Mouse (Mus musculus) neural tube, embryonic 13.5 days (tissue): ENCODE results near the gene Ppm1b. TPM values are rescaled to one million over a fixed set of nuclear protein-coding genes. Genes with fewer than 3 reads are reported as not detected.

Source experiments
- ATAC-seq: fragments of 200-750 bp; cut with Nextera tagmentation; 2 replicates; pipeline ENCODE4 v1.8.0; 2017; ENCODE audit warnings: low read depth, mild to moderate bottlenecking, moderate TSS enrichment, moderate library complexity
- H3K27ac ChIP-seq: fragments of 300-500 bp; sonication (generic); replicated peaks from 2 replicates; pipeline ENCODE4 v1.5.1; 2015; ENCODE audit warnings: moderate library complexity, mild to moderate bottlenecking, inconsistent platforms
- H3K27me3 ChIP-seq: fragments of 300-500 bp; sonication (generic); 2 replicates; pipeline ENCODE4 v1.6.1; 2015; ENCODE audit warnings: mild to moderate bottlenecking, inconsistent platforms
- H3K36me3 ChIP-seq: fragments of 300-500 bp; sonication (generic); 2 replicates; pipeline ENCODE4 v1.6.1; 2015; ENCODE audit warnings: mild to moderate bottlenecking, inconsistent platforms
- H3K4me1 ChIP-seq: fragments of 300-500 bp; sonication (generic); replicated peaks from 2 replicates; pipeline ENCODE4 v1.6.1; 2015; ENCODE audit warnings: inconsistent platforms
- H3K4me2 ChIP-seq: fragments of 300-500 bp; sonication (generic); 2 replicates; pipeline ENCODE4 v1.6.1; 2015; ENCODE audit warnings: inconsistent platforms, mild to moderate bottlenecking, moderate library complexity
- H3K4me3 ChIP-seq: fragments of 300-500 bp; sonication (generic); 2 replicates; pipeline ENCODE4 v1.5.1; 2015; ENCODE audit warnings: mild to moderate bottlenecking, inconsistent platforms
- H3K9ac ChIP-seq: fragments of 300-500 bp; sonication (generic); 2 replicates; pipeline ENCODE4 v1.6.1; 2015; ENCODE audit warnings: moderate library complexity, mild to moderate bottlenecking, inconsistent platforms
- H3K9me3 ChIP-seq: fragments of 300-500 bp; sonication (generic); 2 replicates; pipeline ENCODE4 v1.6.1; 2016; ENCODE audit warnings: inconsistent platforms
- WGBS: fragments of 180-500 bp; shearing (Covaris S2); methylation state at CpG from one replicate; pipeline ENCODE4 v1.1.7; 2015; 5-methylcytosine and 5-hydroxymethylcytosine counted together
- polyA plus RNA-seq: library from polyadenylated mRNA; unstranded; fragments of >200 nt; fragmentation: Nextera tagmentation; extraction: Ambion mirVana; gene quantifications from 2 replicates; pipeline ENCODE4 v1.2.1, GENCODE M21; 2015

Gene Ppm1b
- polyA plus RNA-seq, 1 experiment from 2014 or later, result 98.5 TPM

DNA sequence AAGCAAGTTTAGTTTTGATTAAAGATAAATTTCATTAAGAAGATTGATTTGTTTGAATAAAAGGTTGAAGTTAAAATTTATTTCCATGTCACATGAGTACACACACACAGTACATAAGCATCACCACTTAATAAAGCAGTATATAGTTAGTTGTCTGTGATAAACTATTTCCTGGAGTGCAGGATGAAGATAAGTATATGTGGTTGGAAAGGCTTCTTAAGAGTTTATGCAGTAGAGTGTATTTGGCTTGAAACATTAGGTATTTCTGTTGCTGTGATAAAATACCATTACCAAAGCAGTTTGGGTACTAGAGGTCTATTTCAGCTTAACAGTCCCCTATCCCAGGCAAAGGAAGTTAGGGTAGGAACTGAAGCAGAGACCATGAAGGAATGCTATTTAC lies 32.0 kb downstream of the Ppm1b start:
- Histone ChIP-seq H3K9me3 (no peaks in the 10 kb centered on the region), H3K27me3 (no peaks in the 10 kb centered on the region), H3K4me3 (no peak overlapping the region), H3K9ac (no peak overlapping the region), H3K27ac (no peak overlapping the region), H3K4me2 (no peak overlapping the region), H3K4me1 (peaks cover 15% of the 10 kb centered on the region), H3K36me3 (no peaks in the 10 kb centered on the region)
- ATAC-seq, result no peak

DNA sequence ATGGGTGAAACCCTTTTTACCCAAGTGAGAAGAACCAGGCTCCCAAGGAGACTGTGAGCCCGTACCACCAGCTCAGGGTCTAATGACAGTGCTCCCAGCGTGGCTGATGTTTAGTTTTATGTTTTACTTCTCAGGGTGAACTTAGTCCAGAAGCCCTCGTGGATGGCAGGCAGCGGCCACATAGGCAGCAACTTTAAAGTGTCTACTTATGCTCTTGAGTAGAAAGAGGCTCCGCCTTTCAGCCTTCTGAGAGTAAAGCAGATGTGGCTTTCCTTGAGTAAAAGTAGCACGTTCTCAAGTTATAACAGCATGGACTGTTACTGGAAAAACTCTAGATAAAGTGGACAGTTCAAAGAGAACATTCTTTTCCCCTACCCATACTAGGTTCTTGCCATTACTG lies 39.3 kb downstream of the Ppm1b start:
- H3K9me3 ChIP-seq, result no peaks in the 10 kb centered on the region
- H3K36me3 ChIP-seq, result peaks cover 11% of the 10 kb centered on the region
- no peak overlapping the region for H3K27ac ChIP-seq
- 90% methylated on average over 6 of the region's 6 CpGs for WGBS
- H3K4me2 ChIP-seq, result no peak overlapping the region
- no peak overlapping the region for H3K4me3 ChIP-seq
- H3K9ac ChIP-seq, result no peak overlapping the region
- no peaks in the 10 kb centered on the region for H3K4me1 ChIP-seq
- no peaks in the 10 kb centered on the region for H3K27me3 ChIP-seq
- ATAC-seq, result no peak

DNA sequence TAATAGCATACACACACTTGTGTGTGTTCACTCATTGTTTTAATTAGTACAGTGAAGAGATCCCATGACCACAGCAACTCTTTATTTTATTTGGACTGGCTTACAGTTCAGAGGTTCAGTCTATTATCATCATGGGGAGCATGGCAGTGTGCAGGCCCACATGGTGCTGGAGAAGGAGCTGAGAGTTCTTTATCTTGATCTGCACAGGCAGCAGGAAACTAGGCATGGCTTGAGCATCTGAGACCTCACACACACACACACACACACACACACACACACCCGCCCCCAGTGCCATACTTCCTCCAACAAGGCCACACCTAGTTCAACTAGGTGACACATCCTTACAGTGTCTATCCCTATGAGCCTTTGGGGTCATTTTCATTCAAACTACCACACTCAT lies 41.1 kb downstream of the Ppm1b start:
- Histone ChIP-seq H3K36me3 (peaks cover 11% of the 10 kb centered on the region), H3K27me3 (no peaks in the 10 kb centered on the region), H3K9ac (no peak overlapping the region), H3K27ac (no peak overlapping the region), H3K4me2 (no peak overlapping the region), H3K4me1 (no peaks in the 10 kb centered on the region), H3K4me3 (no peak overlapping the region), H3K9me3 (no peaks in the 10 kb centered on the region)
- no peak for ATAC-seq
- 87% methylated on average over 1 of the region's 1 CpGs for WGBS

DNA sequence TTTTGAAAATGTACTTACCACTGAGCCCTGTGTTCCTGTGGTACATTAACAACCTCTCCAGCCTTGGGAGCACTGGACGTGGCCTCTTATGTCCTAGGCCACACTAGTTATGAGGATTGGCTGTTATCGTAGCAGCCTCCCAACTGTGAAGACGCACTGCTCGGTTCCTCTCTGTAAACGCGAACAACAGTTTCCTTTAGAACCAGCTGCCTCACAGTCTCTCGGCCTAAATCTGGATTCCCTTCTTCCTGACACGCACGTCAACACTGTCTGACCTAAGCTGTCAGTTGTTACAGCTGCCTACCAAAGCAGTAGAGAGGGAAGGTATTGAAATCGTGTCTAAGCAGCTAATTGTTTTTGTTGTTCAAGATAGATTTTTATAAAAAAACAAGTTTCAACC lies 43.1 kb downstream of the Ppm1b start:
- ATAC-seq, result no peak
- Histone ChIP-seq H3K27me3 (no peaks in the 10 kb centered on the region), H3K4me2 (no peak overlapping the region), H3K4me1 (no peaks in the 10 kb centered on the region), H3K27ac (no peak overlapping the region), H3K9ac (no peak overlapping the region), H3K9me3 (no peaks in the 10 kb centered on the region), H3K4me3 (no peak overlapping the region), H3K36me3 (peaks cover 19% of the 10 kb centered on the region)
- WGBS, result 86% methylated on average over 10 of the region's 10 CpGs

DNA sequence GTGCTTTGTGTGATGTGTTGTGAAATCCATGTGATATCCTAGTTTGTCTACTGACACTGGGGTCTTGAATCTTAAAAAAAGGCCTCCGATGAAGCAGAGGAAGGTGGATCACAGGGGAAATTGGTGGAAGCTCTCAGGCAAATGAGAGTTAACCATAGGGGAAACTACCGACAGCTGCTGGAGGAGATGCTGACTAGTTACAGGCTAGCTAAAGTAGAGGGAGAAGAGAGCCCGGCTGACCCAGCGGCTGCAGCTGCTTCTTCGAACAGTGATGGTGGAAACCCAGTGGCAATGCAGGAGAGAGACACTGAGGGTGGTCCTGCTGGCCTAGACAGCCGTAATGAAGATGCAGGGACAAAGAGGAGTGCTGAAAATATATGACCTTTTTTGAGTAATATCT lies 56.9 kb downstream of the Ppm1b start:
- WGBS, result 81% methylated on average over 6 of the region's 6 CpGs
- Histone ChIP-seq H3K27ac (no peak overlapping the region), H3K4me2 (no peak overlapping the region)

DNA sequence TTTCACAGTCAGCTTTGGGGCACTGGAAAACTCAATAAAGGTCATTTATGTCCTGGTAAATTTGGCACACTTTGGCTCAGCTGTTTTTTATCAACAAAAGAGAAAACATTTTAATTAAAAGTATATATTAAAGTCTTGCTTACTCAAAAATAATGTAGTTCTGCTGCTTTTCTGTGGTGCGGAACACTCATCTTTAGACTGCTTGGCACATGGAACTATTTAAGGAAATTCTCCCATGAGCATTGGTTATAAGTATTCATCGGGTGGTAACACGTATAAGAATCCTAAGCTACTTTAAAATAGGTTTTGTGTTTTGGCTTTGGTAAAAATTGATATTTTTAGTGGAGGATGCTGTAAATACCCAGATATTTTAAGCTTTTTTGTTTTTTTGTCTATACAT lies 58.1 kb downstream of the Ppm1b start:
- Histone ChIP-seq H3K4me2 (no peak overlapping the region), H3K27ac (no peak overlapping the region), H3K36me3 (peaks cover 18% of the 10 kb centered on the region), H3K9me3 (no peaks in the 10 kb centered on the region), H3K27me3 (no peaks in the 10 kb centered on the region), H3K9ac (no peak overlapping the region), H3K4me1 (no peaks in the 10 kb centered on the region), H3K4me3 (no peak overlapping the region)
- ATAC-seq, result no peak
- 94% methylated on average over 3 of the region's 3 CpGs for WGBS

More for the DNA sequence above, 56.9 kb downstream of the Ppm1b start:
- no peaks in the 10 kb centered on the region for H3K4me1 ChIP-seq
- no peak for ATAC-seq
- H3K9ac ChIP-seq, result no peak overlapping the region
- no peaks in the 10 kb centered on the region for H3K9me3 ChIP-seq
- H3K27me3 ChIP-seq, result no peaks in the 10 kb centered on the region
- H3K4me3 ChIP-seq, result no peak overlapping the region
- peaks cover 18% of the 10 kb centered on the region for H3K36me3 ChIP-seq

DNA sequence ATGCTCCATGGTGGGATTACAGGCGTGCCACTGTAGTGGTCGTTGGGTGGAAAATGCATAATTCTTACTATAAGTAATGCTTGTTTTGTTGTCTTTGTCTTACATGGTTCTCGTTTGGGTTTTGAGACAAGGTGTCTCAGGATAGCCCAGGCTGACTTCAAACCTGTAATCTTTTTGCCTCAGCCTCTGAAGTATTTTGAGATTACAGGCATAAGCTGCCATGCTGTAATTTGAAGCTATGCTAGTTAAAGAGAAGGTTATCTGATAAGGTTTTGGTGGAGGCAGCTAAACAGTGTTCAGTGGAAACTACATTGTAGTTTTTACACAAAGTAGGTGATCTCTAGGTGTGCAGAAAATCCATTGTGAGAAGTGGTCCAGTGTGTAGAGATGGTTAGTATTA lies 61.8 kb downstream of the Ppm1b start:
- Histone ChIP-seq H3K27ac (no peak overlapping the region), H3K4me2 (no peak overlapping the region)
- 93% methylated on average over 3 of the region's 3 CpGs for WGBS

DNA sequence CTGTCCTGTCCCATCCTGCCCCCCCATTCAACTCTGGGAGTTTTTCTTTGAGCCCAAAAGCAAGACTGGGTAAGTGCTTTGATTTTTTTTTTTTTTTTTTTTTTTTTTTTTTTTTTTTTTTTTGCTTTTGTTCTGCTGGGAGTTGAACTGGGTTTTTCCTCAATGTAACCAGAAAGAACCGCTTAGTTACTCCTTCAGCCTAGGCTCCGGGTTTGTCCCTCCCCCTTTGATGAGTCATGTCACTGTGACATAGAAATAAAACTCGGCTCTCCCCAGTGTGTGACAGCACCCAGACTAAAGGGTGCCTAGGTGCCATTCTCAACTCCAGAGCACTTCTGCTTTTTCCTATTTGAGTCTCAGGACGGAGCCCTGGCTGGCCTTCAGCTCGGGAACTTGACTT lies 62.3 kb downstream of the Ppm1b start:
- no peaks in the 10 kb centered on the region for H3K27me3 ChIP-seq
- no peak overlapping the region for H3K4me3 ChIP-seq
- H3K9ac ChIP-seq, result no peak overlapping the region
- no peaks in the 10 kb centered on the region for H3K9me3 ChIP-seq
- no peaks in the 10 kb centered on the region for H3K36me3 ChIP-seq
- no peak for ATAC-seq
- H3K4me2 ChIP-seq, result no peak overlapping the region
- no peak overlapping the region for H3K27ac ChIP-seq
- 82% methylated on average over 5 of the region's 5 CpGs for WGBS
- no peaks in the 10 kb centered on the region for H3K4me1 ChIP-seq

More for the DNA sequence above, 61.8 kb downstream of the Ppm1b start:
- Histone ChIP-seq H3K9ac (no peak overlapping the region), H3K36me3 (no peaks in the 10 kb centered on the region), H3K27me3 (no peaks in the 10 kb centered on the region), H3K4me1 (no peaks in the 10 kb centered on the region), H3K4me3 (no peak overlapping the region), H3K9me3 (no peaks in the 10 kb centered on the region)
- ATAC-seq, result no peak

DNA sequence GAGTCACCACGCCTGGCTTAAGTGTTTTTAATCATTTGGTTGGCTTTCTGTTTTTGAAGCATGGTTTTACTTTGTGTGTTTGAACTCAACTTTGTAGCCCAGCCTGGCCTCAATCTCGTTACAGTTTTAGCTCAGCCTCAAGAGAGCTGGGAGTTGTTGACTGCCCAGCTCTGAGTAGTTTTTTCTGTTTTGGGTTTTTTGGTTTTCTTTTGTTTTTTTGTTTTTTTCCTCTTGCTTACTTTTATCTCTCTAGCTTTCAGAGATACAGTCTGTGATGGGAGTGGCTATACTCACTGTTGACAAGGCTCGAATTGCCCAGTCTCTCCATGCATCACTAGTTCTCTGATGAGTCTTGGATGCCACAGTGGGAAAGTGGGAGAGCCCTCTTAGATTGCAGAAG lies 63.8 kb downstream of the Ppm1b start:
- no peak overlapping the region for H3K9ac ChIP-seq
- no peak overlapping the region for H3K4me2 ChIP-seq
- H3K36me3 ChIP-seq, result no peaks in the 10 kb centered on the region
- WGBS, result 90% methylated on average over 3 of the region's 3 CpGs
- H3K27me3 ChIP-seq, result no peaks in the 10 kb centered on the region
- no peaks in the 10 kb centered on the region for H3K4me1 ChIP-seq
- no peak overlapping the region for H3K4me3 ChIP-seq
- no peak for ATAC-seq
- no peaks in the 10 kb centered on the region for H3K9me3 ChIP-seq
- no peak overlapping the region for H3K27ac ChIP-seq

DNA sequence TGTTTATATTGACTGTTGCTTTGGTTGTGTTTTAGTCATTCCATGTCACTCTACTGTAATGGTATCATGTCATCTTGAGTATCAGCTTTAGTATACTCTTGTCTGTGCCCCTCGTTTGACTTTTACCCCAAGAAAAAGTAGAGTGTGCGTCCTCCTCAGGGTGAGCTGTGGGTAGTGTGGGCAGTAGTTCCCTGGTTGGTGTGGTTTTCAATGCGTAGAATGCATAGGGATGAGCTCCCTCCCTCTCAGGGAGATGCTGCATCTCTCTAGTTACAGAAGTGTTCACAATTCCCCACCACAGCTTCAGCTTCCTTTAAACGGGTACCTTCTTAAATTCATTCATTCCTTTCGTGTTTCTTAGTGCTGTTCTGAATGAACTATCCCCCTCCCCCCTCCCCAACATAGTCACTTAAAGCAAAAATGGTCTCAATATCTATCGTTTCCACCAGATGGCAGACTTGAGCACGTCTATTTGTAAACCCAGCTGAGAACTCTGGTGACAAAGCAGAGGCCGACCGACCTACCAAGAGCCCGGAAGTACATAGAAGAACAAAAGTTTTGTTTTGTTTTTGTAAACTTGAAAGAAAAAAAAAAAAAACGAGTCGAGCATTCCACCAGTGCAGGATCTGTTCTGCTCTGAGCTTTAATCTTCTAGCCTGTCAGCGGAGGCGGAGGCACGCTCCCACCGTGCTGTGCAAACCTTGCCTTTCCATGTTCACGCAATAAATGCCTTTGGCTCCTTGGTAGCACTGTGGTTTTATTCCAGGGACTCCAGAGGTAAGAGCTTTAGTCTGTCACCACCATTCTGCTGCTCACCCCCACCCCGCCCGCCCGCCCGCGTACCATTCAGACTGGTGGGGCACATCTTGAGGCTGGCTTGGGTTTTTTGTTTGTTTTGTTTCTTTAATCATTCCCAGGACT lies 67.0 kb downstream of the Ppm1b start:
- H3K27ac ChIP-seq, result no peak overlapping the region
- no peaks in the 10 kb centered on the region for H3K27me3 ChIP-seq
- no peak for ATAC-seq
- no peak overlapping the region for H3K4me3 ChIP-seq
- H3K36me3 ChIP-seq, result no peaks in the 10 kb centered on the region
- H3K4me1 ChIP-seq, result no peaks in the 10 kb centered on the region
- H3K4me2 ChIP-seq, result no peak overlapping the region
- H3K9ac ChIP-seq, result no peak overlapping the region
- 64% methylated on average over 22 of the region's 22 CpGs for WGBS
- H3K9me3 ChIP-seq, result no peaks in the 10 kb centered on the region

DNA sequence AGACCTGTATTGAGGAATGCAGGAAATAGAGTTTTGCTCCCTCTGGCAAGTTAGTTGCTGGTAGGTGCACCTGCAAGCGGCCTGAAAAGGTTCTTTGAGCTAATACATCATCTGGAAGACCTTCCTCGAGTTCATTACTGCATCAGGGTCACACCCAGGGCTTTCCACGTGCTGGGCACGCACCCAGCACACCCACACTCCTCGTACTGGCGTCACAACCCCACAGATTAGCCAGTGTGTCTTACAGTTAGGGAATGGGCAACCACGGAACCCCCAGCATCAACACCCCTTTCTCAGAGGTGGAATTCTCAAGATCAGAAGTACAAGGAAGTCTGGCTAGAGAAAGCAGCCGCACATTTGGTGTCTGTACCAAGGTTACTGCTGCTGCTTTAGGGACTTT lies 67.7 kb downstream of the Ppm1b start:
- H3K4me3 ChIP-seq, result no peak overlapping the region
- ATAC-seq, result no peak
- no peaks in the 10 kb centered on the region for H3K27me3 ChIP-seq
- no peaks in the 10 kb centered on the region for H3K9me3 ChIP-seq
- 92% methylated on average over 8 of the region's 8 CpGs for WGBS
- no peaks in the 10 kb centered on the region for H3K36me3 ChIP-seq
- H3K9ac ChIP-seq, result no peak overlapping the region
- H3K4me2 ChIP-seq, result no peak overlapping the region
- no peaks in the 10 kb centered on the region for H3K4me1 ChIP-seq
- H3K27ac ChIP-seq, result no peak overlapping the region

DNA sequence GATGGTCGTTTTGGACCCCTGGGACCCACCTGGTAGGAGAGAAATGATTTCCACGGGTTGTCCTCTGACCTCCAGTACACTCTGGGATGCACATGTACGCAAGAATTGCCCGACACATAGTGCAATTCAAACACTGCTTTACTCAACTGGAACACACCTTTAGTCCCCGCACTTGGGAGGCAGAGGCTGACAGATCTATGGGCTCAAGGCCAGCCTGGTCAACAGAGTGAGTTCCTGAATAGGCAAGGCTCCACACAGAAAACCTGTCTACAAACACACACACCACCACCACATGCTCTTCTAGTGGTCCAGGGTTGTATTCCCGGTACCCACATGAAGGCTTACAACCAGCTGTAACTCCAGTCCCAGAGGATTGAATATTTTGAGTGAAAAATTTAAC lies 68.6 kb downstream of the Ppm1b start:
- no peaks in the 10 kb centered on the region for H3K27me3 ChIP-seq
- no peak overlapping the region for H3K27ac ChIP-seq
- no peak overlapping the region for H3K4me2 ChIP-seq
- 93% methylated on average over 6 of the region's 6 CpGs for WGBS
- H3K36me3 ChIP-seq, result no peaks in the 10 kb centered on the region
- no peak overlapping the region for H3K9ac ChIP-seq
- no peak for ATAC-seq
- H3K9me3 ChIP-seq, result no peaks in the 10 kb centered on the region
- H3K4me1 ChIP-seq, result no peaks in the 10 kb centered on the region
- no peak overlapping the region for H3K4me3 ChIP-seq

DNA sequence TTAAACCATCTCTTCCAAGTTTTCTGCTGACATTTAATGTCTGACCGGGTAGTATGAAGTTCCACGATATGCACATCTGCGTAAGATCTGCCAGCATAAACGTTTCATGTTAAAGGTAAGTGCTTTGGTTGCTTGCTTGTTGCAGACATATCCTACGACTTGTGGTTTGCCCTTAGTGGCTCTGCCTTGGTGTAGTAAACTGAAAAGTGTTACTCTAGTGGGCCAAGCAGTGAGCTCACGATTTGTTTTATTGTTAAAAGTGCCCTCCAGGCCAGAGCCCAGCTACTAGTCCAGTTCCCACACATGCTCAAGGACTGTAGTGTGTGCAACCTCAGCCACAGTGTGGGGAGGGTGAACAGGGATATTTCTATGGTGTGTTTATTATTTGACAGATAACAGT lies 69.9 kb downstream of the Ppm1b start:
- Histone ChIP-seq H3K9ac (no peak overlapping the region), H3K4me3 (no peak overlapping the region), H3K4me2 (no peak overlapping the region), H3K36me3 (no peaks in the 10 kb centered on the region), H3K27me3 (no peaks in the 10 kb centered on the region), H3K9me3 (no peaks in the 10 kb centered on the region), H3K27ac (no peak overlapping the region), H3K4me1 (no peaks in the 10 kb centered on the region)
- no peak for ATAC-seq
- WGBS, result 91% methylated on average over 6 of the region's 6 CpGs
